Mouse (Mus musculus) stomach, postnatal 0 days (tissue): ENCODE data around the gene Pdcd11.

Experiments used
- CTCF ChIP-seq: IDR thresholded peaks from 2 replicates; pipeline ENCODE4 v1.5.1; 2016; ENCODE audit warnings: antibody characterized with exemption, low read depth, mild to moderate bottlenecking, moderate library complexity
- EP300 ChIP-seq: optimal IDR thresholded peaks from 2 replicates; pipeline ENCODE3; 2016; ENCODE audit warnings: antibody characterized with exemption

DNA sequence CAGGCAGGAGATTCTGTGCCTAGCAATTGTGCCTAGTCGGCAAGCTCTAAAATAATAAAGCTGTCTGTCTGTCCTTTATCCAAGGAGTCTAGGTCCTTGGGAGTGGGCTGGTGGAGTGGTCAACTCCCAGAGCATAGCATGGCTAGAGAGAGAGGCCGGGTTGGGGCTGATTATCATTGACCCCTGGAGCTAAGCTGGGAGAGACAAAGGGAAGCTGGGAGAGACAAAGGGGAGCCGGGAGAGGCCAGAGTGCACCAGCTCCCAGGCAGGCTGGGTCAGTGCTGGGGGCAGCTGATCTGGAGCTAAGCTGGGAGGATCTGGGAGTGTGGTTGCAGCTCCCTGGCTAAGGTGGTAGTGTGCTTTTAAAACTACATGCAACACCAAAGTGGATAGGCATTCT, 76.2 kb downstream of the Pdcd11 start:
- TF ChIP-seq CTCF (no peak), EP300 (no peak)
